Mouse (Mus musculus): ENCODE measurements around the gene Casc3. TPM values are rescaled to one million over a fixed set of nuclear protein-coding genes. Genes with fewer than 3 reads are reported as not detected.

Casc3 gene
- total RNA-seq, 2 experiments from 2014 or later: 17.4 to 21.9 TPM

- H3K4me3 ChIP-seq: no peak overlapping the region
- no peak for TF ChIP-seq CTCF (IDR thresholded peaks at IDR 0.05)
- no peak overlapping the region for H3K27ac ChIP-seq
- DNase-seq: no peak
- intact Hi-C loops (cut with DNase I): no loop called here
Observed at GRCm38 (mm10) chr11:98846865-98847604, 42.3 kb downstream of the Casc3 start.

- no peak for TF ChIP-seq CTCF (IDR thresholded peaks at IDR 0.05)
- intact Hi-C loops (cut with DNase I): no loop called here
- no peak for DNase-seq
- Histone ChIP-seq H3K4me3 (no peak overlapping the region), H3K27ac (no peak overlapping the region)
Observed at GRCm38 (mm10) chr11:98849196-98849894, 44.6 kb downstream of the Casc3 start.

GRCm38 (mm10) chr11:98850100-98851093, 45.7 kb downstream of the Casc3 start:
- DNase-seq: no peak
- H3K4me3 ChIP-seq: no peak overlapping the region
- no peak overlapping the region for H3K27ac ChIP-seq
- no peak for TF ChIP-seq CTCF (IDR thresholded peaks at IDR 0.05)
- intact Hi-C loops (cut with DNase I): no loop called here

- no peak overlapping the region for H3K27ac ChIP-seq
- DNase-seq: no peak
- intact Hi-C loops (cut with DNase I): no loop called here
- H3K4me3 ChIP-seq: no peak overlapping the region
- TF ChIP-seq CTCF (IDR thresholded peaks at IDR 0.05): peak; percentile 3; the same call in 1 of the 2 replicates
Observed at GRCm38 (mm10) chr11:98854116-98854515, 49.4 kb downstream of the Casc3 start.

GRCm38 (mm10) chr11:98854659-98855058, 50.0 kb downstream of the Casc3 start:
- no peak for DNase-seq
- intact Hi-C loops (cut with DNase I): no loop called here
- H3K4me3 ChIP-seq: no peak overlapping the region
- no peak overlapping the region for H3K27ac ChIP-seq
- no peak for TF ChIP-seq CTCF (IDR thresholded peaks at IDR 0.05)

GRCm38 (mm10) chr11:98858759-98859731, 54.3 kb downstream of the Casc3 start:
- intact Hi-C loops (cut with DNase I): loop anchor here (1.0 kb wide), 1 partner anchor 49 kb away; no protein-coding TSS in a partner anchor
- Histone ChIP-seq H3K4me3 (no peak overlapping the region), H3K27ac (no peak overlapping the region)
- DNase-seq: peak; percentile 89
- peak; percentile 86 for TF ChIP-seq CTCF (IDR thresholded peaks at IDR 0.05)

- TF ChIP-seq CTCF (IDR thresholded peaks at IDR 0.05): peak; percentile 80
- peak within 1 kb of the TSS; percentile 89 for H3K27ac ChIP-seq
- intact Hi-C loops (cut with DNase I): loop anchor here (5.0 kb wide), 1 partner anchor 104 kb away; no protein-coding TSS in a partner anchor
- DNase-seq: peak; percentile 98
- H3K4me3 ChIP-seq: peak within 1 kb of the TSS; percentile 86
Observed at GRCm38 (mm10) chr11:98863028-98863750, 58.5 kb downstream of the Casc3 start, which contains the start of gene Wipf2. TSS of gene Wipf2 (plus strand) at chr11:98863638.

- peak overlapping the region; percentile 86 for H3K4me3 ChIP-seq
- DNase-seq: no peak
- no peak for TF ChIP-seq CTCF (IDR thresholded peaks at IDR 0.05)
- peak overlapping the region; percentile 89 for H3K27ac ChIP-seq
- intact Hi-C loops (cut with DNase I): loop anchor here (5.0 kb wide), 1 partner anchor 103 kb away; no protein-coding TSS in a partner anchor
Observed at GRCm38 (mm10) chr11:98863751-98864429, 59.2 kb downstream of the Casc3 start.

- no peak for DNase-seq
- intact Hi-C loops (cut with DNase I): no loop called here
- no peak for TF ChIP-seq CTCF (IDR thresholded peaks at IDR 0.05)
- Histone ChIP-seq H3K4me3 (no peak overlapping the region), H3K27ac (no peak overlapping the region)
Observed at GRCm38 (mm10) chr11:98867293-98867692, 62.6 kb downstream of the Casc3 start.

- DNase-seq: peak; percentile 49
- intact Hi-C loops (cut with DNase I): no loop called here
- peak overlapping the region; percentile 84 for H3K27ac ChIP-seq
- TF ChIP-seq CTCF (IDR thresholded peaks at IDR 0.05): no peak
- H3K4me3 ChIP-seq: no peak overlapping the region
Observed at GRCm38 (mm10) chr11:98869906-98870305, 65.2 kb downstream of the Casc3 start.

Data from gastrocnemius, adult 2 months (tissue).